Mouse (Mus musculus) midbrain, embryonic 12.5 days (tissue): Measurements from ENCODE around the gene Trappc6a. TPM values are rescaled to one million over a fixed set of nuclear protein-coding genes. Genes with fewer than 3 reads are reported as not detected.

ENCODE experiments used
- polyA plus RNA-seq: library from polyadenylated mRNA; unstranded; fragments of >200 nt; fragmentation: Nextera tagmentation; extraction: Ambion mirVana; gene quantifications from 2 replicates; pipeline ENCODE4 v1.2.1, GENCODE M21; 2016

The Trappc6a gene
- polyA plus RNA-seq, 1 experiment from 2014 or later, result 41.5 TPM

Other genes starting within 250 kb of the Trappc6a start
- 44.9 and 47.1 TPM in 2 replicates for gene Vasp, start 236.6 kb upstream of the Trappc6a start, polyA plus RNA-seq
- 0.20 and 0.32 TPM in 2 replicates for gene Ppm1n, start 228.3 kb upstream of the Trappc6a start, polyA plus RNA-seq
- gene Rtn2, start 225.8 kb upstream of the Trappc6a start, polyA plus RNA-seq, result 74.6 and 79.7 TPM in 2 replicates
- gene Fosb, start 198.3 kb upstream of the Trappc6a start, polyA plus RNA-seq, result 0.20 TPM in 1 of 2 replicates, not detected in the other
- gene Ercc1, start 163.6 kb upstream of the Trappc6a start, polyA plus RNA-seq, result 103 and 114 TPM in 2 replicates
- gene Cd3eap, start 148.9 kb upstream of the Trappc6a start, polyA plus RNA-seq, result 19.1 and 20.6 TPM in 2 replicates
- gene Ppp1r13l, start 148.6 kb upstream of the Trappc6a start, polyA plus RNA-seq, result 3.6 and 4.1 TPM in 2 replicates
- gene Ercc2, start 126.4 kb upstream of the Trappc6a start, polyA plus RNA-seq, result 27.5 and 30.3 TPM in 2 replicates
- gene Klc3, start 104.3 kb upstream of the Trappc6a start, polyA plus RNA-seq, result 1.1 and 2.7 TPM in 2 replicates
- 0.12 TPM in 1 of 2 replicates, not detected in the other for gene Ckm, start 103.6 kb upstream of the Trappc6a start, polyA plus RNA-seq
- gene Mark4, start 49.6 kb upstream of the Trappc6a start, polyA plus RNA-seq, result 16.4 and 20.9 TPM in 2 replicates
- gene Exoc3l2, start 45.1 kb upstream of the Trappc6a start, polyA plus RNA-seq, result 0.42 and 0.61 TPM in 2 replicates
- 4.3 and 5.0 TPM in 2 replicates for gene Bloc1s3, start within 50 bp of the Trappc6a start, polyA plus RNA-seq
- gene Nkpd1, start 9.4 kb downstream of the Trappc6a start, polyA plus RNA-seq, result 0.06 TPM in 1 of 2 replicates, not detected in the other
- 37.2 and 38.8 TPM in 2 replicates for gene Ppp1r37, start 54.7 kb downstream of the Trappc6a start, polyA plus RNA-seq
- gene Zfp296, start 68.9 kb downstream of the Trappc6a start, polyA plus RNA-seq, result 0.14 and 0.27 TPM in 2 replicates
- gene Gemin7, start 69.2 kb downstream of the Trappc6a start, polyA plus RNA-seq, result 129 and 132 TPM in 2 replicates
- gene Clasrp, start 96.1 kb downstream of the Trappc6a start, polyA plus RNA-seq, result 71.7 and 74.3 TPM in 2 replicates
- 4.2 and 4.9 TPM in 2 replicates for gene Relb, start 121.0 kb downstream of the Trappc6a start, polyA plus RNA-seq
- gene Clptm1, start 156.6 kb downstream of the Trappc6a start, polyA plus RNA-seq, result 103 and 106 TPM in 2 replicates
- 0.45 TPM in 1 of 2 replicates, not detected in the other for gene Apoc2, start 169.5 kb downstream of the Trappc6a start, polyA plus RNA-seq
- not detected in 2 replicates for gene Gm44805, start 173.0 kb downstream of the Trappc6a start, polyA plus RNA-seq
- 0.08 TPM in 1 of 2 replicates, not detected in the other for gene Apoc4, start 173.1 kb downstream of the Trappc6a start, polyA plus RNA-seq
- gene Apoc1, start 184.3 kb downstream of the Trappc6a start, polyA plus RNA-seq, result 1.3 and 1.8 TPM in 2 replicates
- gene Apoe, start 190.8 kb downstream of the Trappc6a start, polyA plus RNA-seq, result 203 and 260 TPM in 2 replicates
- gene Tomm40, start 207.0 kb downstream of the Trappc6a start, polyA plus RNA-seq, result 148 and 152 TPM in 2 replicates
- gene Nectin2, start 242.1 kb downstream of the Trappc6a start, polyA plus RNA-seq, result 46.7 and 53.3 TPM in 2 replicates